Mouse (Mus musculus) stomach, embryonic 14.5 days (tissue): ENCODE measurements around the gene Park7. TPM values are rescaled to one million over a fixed set of nuclear protein-coding genes. Genes with fewer than 3 reads are reported as not detected.

Experiments
- ATAC-seq: fragments of 200-750 bp; cut with Nextera tagmentation; 2 replicates; pipeline ENCODE4 v1.8.0; 2017; ENCODE audit warnings: low read depth, moderate TSS enrichment; ENCODE audit not compliant: insufficient number of reproducible peaks, insufficient read depth, low FRiP score
- H3K27ac ChIP-seq: fragments of 300-500 bp; sonication (generic); 2 replicates; pipeline ENCODE4 v1.5.1; 2014; ENCODE audit warnings: mild to moderate bottlenecking, low read length, moderate library complexity, mixed read lengths
- H3K27me3 ChIP-seq: fragments of 300-500 bp; sonication (generic); 2 replicates; pipeline ENCODE4 v1.6.1; 2014; ENCODE audit warnings: low read length, control low read depth, mixed read lengths; ENCODE audit not compliant: control insufficient read depth, insufficient read depth
- H3K36me3 ChIP-seq: fragments of 300-500 bp; sonication (generic); 2 replicates; pipeline ENCODE4 v1.6.1; 2014; ENCODE audit warnings: mild to moderate bottlenecking, control low read depth, low read length, moderate library complexity, mixed read lengths; ENCODE audit not compliant: control insufficient read depth, insufficient read depth
- H3K4me1 ChIP-seq: fragments of 300-500 bp; sonication (generic); 2 replicates; pipeline ENCODE4 v1.6.1; 2014; ENCODE audit warnings: low read length, control low read depth, mixed read lengths; ENCODE audit not compliant: control insufficient read depth, insufficient read depth
- H3K4me2 ChIP-seq: fragments of 300-500 bp; sonication (generic); replicated peaks from 2 replicates; pipeline ENCODE4 v1.6.1; 2014; ENCODE audit warnings: low read depth, low read length, control low read depth
- H3K4me3 ChIP-seq: fragments of 300-500 bp; sonication (generic); 2 replicates; pipeline ENCODE4 v1.5.1; 2014; ENCODE audit warnings: low read depth, low read length, control low read depth
- H3K9ac ChIP-seq: fragments of 300-500 bp; sonication (generic); replicated peaks from 2 replicates; pipeline ENCODE4 v1.6.1; 2014; ENCODE audit warnings: low read depth, mild to moderate bottlenecking, control low read depth, low read length, moderate library complexity, mixed read lengths
- H3K9me3 ChIP-seq: fragments of 300-500 bp; sonication (generic); 2 replicates; pipeline ENCODE4 v1.6.1; 2016; ENCODE audit warnings: low read depth, low read length, control low read depth; ENCODE audit not compliant: control insufficient read depth
- WGBS: fragments of 180-500 bp; shearing (Covaris S2); extraction: QIAGEN DNeasy Blood & Tissue Kit; methylation state at CpG from one replicate; pipeline ENCODE4 v1.1.7; 2014; 5-methylcytosine and 5-hydroxymethylcytosine counted together
- polyA plus RNA-seq: library from polyadenylated mRNA; unstranded; fragments of >200 nt; fragmentation: Nextera tagmentation; extraction: Ambion mirVana; gene quantifications from 2 replicates; pipeline ENCODE4 v1.2.1, GENCODE M21; 2014

The Park7 gene
- 439 and 440 TPM in 2 replicates for polyA plus RNA-seq

GRCm38 (mm10) chr4:150914290-150914733 lies at the start of gene Park7, which contains the start of gene Tnfrsf9:
TSS of gene Park7 (minus strand) at chr4:150914437.
TSS of gene Tnfrsf9 (plus strand) at chr4:150914562.
- no peaks in the 10 kb centered on the region for H3K27me3 ChIP-seq
- peaks cover 17% of the 10 kb centered on the region; the same call in 1 of the 2 replicates for H3K4me1 ChIP-seq
- H3K4me2 ChIP-seq: peak within 1 kb of the TSS; percentile 56
- H3K27ac ChIP-seq: peak within 1 kb of the TSS; percentile 85
- peak within 1 kb of the TSS; percentile 66 for H3K4me3 ChIP-seq
- peak; percentile 86 for ATAC-seq
- H3K9me3 ChIP-seq: no peaks in the 10 kb centered on the region
- H3K9ac ChIP-seq: peak within 1 kb of the TSS; percentile 73
- WGBS: under 1% methylated on average over 48 of the region's 48 CpGs
- no peaks in the 10 kb centered on the region for H3K36me3 ChIP-seq

GRCm38 (mm10) chr4:150963711-150964110 lies 49.5 kb upstream of the Park7 start:
- H3K9ac ChIP-seq: no peak overlapping the region
- no peak overlapping the region for H3K4me2 ChIP-seq
- WGBS: 70% methylated on average over 2 of the region's 2 CpGs
- H3K4me1 ChIP-seq: no peaks in the 10 kb centered on the region
- H3K36me3 ChIP-seq: no peaks in the 10 kb centered on the region
- H3K27me3 ChIP-seq: no peaks in the 10 kb centered on the region
- ATAC-seq: no peak
- H3K4me3 ChIP-seq: no peak overlapping the region
- H3K27ac ChIP-seq: no peak overlapping the region
- no peaks in the 10 kb centered on the region for H3K9me3 ChIP-seq

GRCm38 (mm10) chr4:150962231-150962630 lies 48.0 kb upstream of the Park7 start:
- Histone ChIP-seq H3K4me3 (no peak overlapping the region), H3K36me3 (no peaks in the 10 kb centered on the region), H3K9me3 (no peaks in the 10 kb centered on the region), H3K4me2 (no peak overlapping the region), H3K4me1 (no peaks in the 10 kb centered on the region), H3K27ac (no peak overlapping the region), H3K27me3 (no peaks in the 10 kb centered on the region), H3K9ac (no peak overlapping the region)
- WGBS: 41% methylated on average over 6 of the region's 6 CpGs
- no peak for ATAC-seq

GRCm38 (mm10) chr4:150958536-150958935 lies 44.3 kb upstream of the Park7 start:
- no peaks in the 10 kb centered on the region for H3K9me3 ChIP-seq
- H3K4me1 ChIP-seq: 0 out of 2 replicates have a peak, but pooled peaks cover 6% of the 10 kb centered on the region
- H3K27ac ChIP-seq: no peak overlapping the region
- H3K4me3 ChIP-seq: no peak overlapping the region
- ATAC-seq: no peak
- H3K4me2 ChIP-seq: no peak overlapping the region
- no peak overlapping the region for H3K9ac ChIP-seq
- 72% methylated on average over 7 of the region's 7 CpGs for WGBS
- H3K27me3 ChIP-seq: no peaks in the 10 kb centered on the region
- no peaks in the 10 kb centered on the region for H3K36me3 ChIP-seq

GRCm38 (mm10) chr4:150957106-150957458 lies 42.8 kb upstream of the Park7 start:
- no peaks in the 10 kb centered on the region for H3K27me3 ChIP-seq
- 0 out of 2 replicates have a peak, but pooled peaks cover 6% of the 10 kb centered on the region for H3K4me1 ChIP-seq
- peak; percentile 30; the same call in 1 of the 2 replicates for ATAC-seq
- no peak overlapping the region for H3K4me2 ChIP-seq
- 31% methylated on average over 1 of the region's 1 CpGs for WGBS
- 0 out of 2 replicates have a peak overlapping the region, but pooled peaks have one; percentile 48 for H3K27ac ChIP-seq
- no peaks in the 10 kb centered on the region for H3K36me3 ChIP-seq
- no peak overlapping the region for H3K9ac ChIP-seq
- no peak overlapping the region for H3K4me3 ChIP-seq
- H3K9me3 ChIP-seq: no peaks in the 10 kb centered on the region

- H3K4me3 ChIP-seq: no peak overlapping the region
- 55% methylated on average over 13 of the region's 13 CpGs for WGBS
- H3K9ac ChIP-seq: no peak overlapping the region
- no peaks in the 10 kb centered on the region for H3K27me3 ChIP-seq
- no peaks in the 10 kb centered on the region for H3K9me3 ChIP-seq
- no peak overlapping the region for H3K4me2 ChIP-seq
- ATAC-seq: peak; percentile 60; the same call in 1 of the 2 replicates
- H3K36me3 ChIP-seq: no peaks in the 10 kb centered on the region
- peak overlapping the region; percentile 48; the same call in 1 of the 2 replicates for H3K27ac ChIP-seq
- 0 out of 2 replicates have a peak, but pooled peaks cover 6% of the 10 kb centered on the region for H3K4me1 ChIP-seq
Measured at GRCm38 (mm10) chr4:150956369-150957105, 42.3 kb upstream of the Park7 start.

- H3K36me3 ChIP-seq: no peaks in the 10 kb centered on the region
- H3K27me3 ChIP-seq: no peaks in the 10 kb centered on the region
- H3K9ac ChIP-seq: no peak overlapping the region
- H3K4me2 ChIP-seq: no peak overlapping the region
- no peak overlapping the region for H3K4me3 ChIP-seq
- WGBS: 74% methylated on average over 10 of the region's 10 CpGs
- no peak overlapping the region for H3K27ac ChIP-seq
- no peak for ATAC-seq
- H3K9me3 ChIP-seq: no peaks in the 10 kb centered on the region
- H3K4me1 ChIP-seq: no peaks in the 10 kb centered on the region
Measured at GRCm38 (mm10) chr4:150950972-150951371, 36.7 kb upstream of the Park7 start.

GRCm38 (mm10) chr4:150944707-150945106 lies 30.5 kb upstream of the Park7 start:
- Histone ChIP-seq H3K36me3 (no peaks in the 10 kb centered on the region), H3K9me3 (no peaks in the 10 kb centered on the region), H3K27me3 (no peaks in the 10 kb centered on the region), H3K27ac (no peak overlapping the region), H3K4me2 (no peak overlapping the region), H3K4me1 (no peaks in the 10 kb centered on the region), H3K9ac (no peak overlapping the region), H3K4me3 (no peak overlapping the region)
- WGBS: 89% methylated on average over 7 of the region's 7 CpGs
- ATAC-seq: no peak
